Mouse (Mus musculus): ENCODE data around the gene Rbm5. TPM values are rescaled to one million over a fixed set of nuclear protein-coding genes. Genes with fewer than 3 reads are reported as not detected.

Gene Rbm5
- 100 to 1,000 TPM; 182 to 203 TPM for total RNA-seq (2023)

GRCm38 (mm10) chr9:107770374-107771290, at the start of gene Rbm5:
Gene Rbm5 (minus strand): TSS chr9:107770996.

DNA sequence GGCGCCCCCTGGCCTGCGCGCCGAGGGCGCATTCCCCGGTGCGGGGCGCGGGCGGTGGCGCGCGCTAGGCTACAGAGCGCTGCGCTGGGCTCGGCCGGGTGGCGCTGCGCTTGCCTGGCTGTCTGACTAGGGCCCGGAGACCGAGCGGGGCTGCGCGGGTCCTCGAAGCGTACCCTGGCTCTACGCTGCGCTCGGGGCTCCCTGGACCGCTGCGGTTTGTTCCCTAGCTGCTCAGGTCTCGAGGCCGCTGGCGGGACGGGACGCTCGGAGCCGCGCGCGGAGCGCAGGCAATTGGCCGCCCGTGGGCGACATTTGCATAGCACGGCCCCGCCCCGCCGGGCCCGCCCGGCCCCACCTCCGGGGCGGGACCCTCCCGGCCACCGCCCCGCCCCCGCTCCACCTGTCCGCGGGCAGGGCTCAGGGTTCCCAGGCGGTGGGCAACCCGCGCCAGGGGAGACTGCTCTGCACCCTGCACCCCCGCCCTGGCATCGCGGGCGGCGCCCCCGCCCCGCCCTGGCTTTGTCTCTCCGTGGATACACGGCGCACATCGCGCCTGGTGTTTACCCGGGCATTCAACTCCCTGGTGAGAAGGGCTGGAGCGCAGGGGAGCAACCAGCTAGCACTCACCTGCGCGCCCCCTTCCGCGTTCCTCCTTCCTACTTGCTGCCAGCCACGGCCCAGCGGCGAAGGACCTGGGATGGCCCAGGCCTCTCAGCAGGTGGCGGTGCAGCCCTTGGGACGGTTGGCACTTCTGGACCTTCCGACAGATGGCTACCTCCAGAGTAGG, 60.9 kb downstream of the Rbm5 start, which contains the start of gene Sema3f:
TSS of gene Sema3f (minus strand) at position 779 of the 787 bp plus-strand sequence.

Other genes with a start within 250 kb of the Rbm5 start
- 10 to 100 TPM; 14.3 to 17.0 TPM for gene Tmem115, start 237.1 kb downstream of the Rbm5 start, total RNA-seq (2023)
- 1 to 10 TPM; 5.9 to 7.1 TPM for gene Cyb561d2, start 228.8 kb downstream of the Rbm5 start, total RNA-seq (2023)
- gene Nprl2, start 228.8 kb downstream of the Rbm5 start, total RNA-seq (2023) = 1 to 10 TPM; 9.0 to 9.8 TPM
- under 1 TPM in 1 of 2 experiments, not detected in 1; 0.44 TPM for gene Zmynd10, start 223.7 kb downstream of the Rbm5 start, total RNA-seq (2023)
- gene Rassf1, start 219.4 kb downstream of the Rbm5 start, total RNA-seq (2023) = 10 to 100 TPM; 41.6 to 45.8 TPM
- 1 to 10 TPM; 9.0 to 9.8 TPM for gene Tusc2, start 207.7 kb downstream of the Rbm5 start, total RNA-seq (2023)
- 1 to 10 TPM; 3.9 to 4.1 TPM for gene Hyal2, start 203.1 kb downstream of the Rbm5 start, total RNA-seq (2023)
- gene Hyal1, start 194.1 kb downstream of the Rbm5 start, total RNA-seq (2023) = 1 to 10 TPM; 1.1 to 1.6 TPM
- 10 to 100 TPM in 1 of 2 experiments, 1 to 10 TPM in 1; 9.2 to 10.3 TPM for gene Naa80, start 192.1 kb downstream of the Rbm5 start, total RNA-seq (2023)
- 1 to 10 TPM in 1 of 2 experiments, under 1 TPM in 1; 0.95 to 2.3 TPM for gene Hyal3, start 190.2 kb downstream of the Rbm5 start, total RNA-seq (2023)
- gene Ifrd2, start 183.4 kb downstream of the Rbm5 start, total RNA-seq (2023) = 10 to 100 TPM; 29.3 to 35.9 TPM
- 1 to 10 TPM in 1 of 2 experiments, under 1 TPM in 1; 0.13 to 1.2 TPM for gene Sema3b, start 161.8 kb downstream of the Rbm5 start, total RNA-seq (2023)
- 1,000 to 10,000 TPM; 1,138 to 1,140 TPM for gene Gnai2, start 135.6 kb downstream of the Rbm5 start, total RNA-seq (2023)
- gene Slc38a3, start 101.5 kb downstream of the Rbm5 start, total RNA-seq (2023) = not detected
- not detected for gene Gnat1, start 91.3 kb downstream of the Rbm5 start, total RNA-seq (2023)
- gene Sema3f, start 60.5 kb downstream of the Rbm5 start, total RNA-seq (2023) = not detected
- gene Rbm6, start 102.2 kb upstream of the Rbm5 start, total RNA-seq (2023) = 10 to 100 TPM; 60.4 to 61.5 TPM
- 10 to 100 TPM in 1 of 2 experiments, 1 to 10 TPM in 1; 9.6 to 10.5 TPM for gene Mon1a, start 117.2 kb upstream of the Rbm5 start, total RNA-seq (2023)
- 1 to 10 TPM; 1.4 to 2.2 TPM for gene Mst1r, start 135.9 kb upstream of the Rbm5 start, total RNA-seq (2023)
- not detected for gene Actl11, start 157.5 kb upstream of the Rbm5 start, total RNA-seq (2023)
- gene Camkv, start 164.7 kb upstream of the Rbm5 start, total RNA-seq (2023) = not detected
- 10 to 100 TPM; 13.1 to 17.7 TPM for gene Traip, start 179.1 kb upstream of the Rbm5 start, total RNA-seq (2023)
- 10 to 100 TPM; 63.0 to 83.7 TPM for gene Uba7, start 204.5 kb upstream of the Rbm5 start, total RNA-seq (2023)
- not detected for gene Gm20661, start 212.1 kb upstream of the Rbm5 start, total RNA-seq (2023)
- 1 to 10 TPM; 2.4 to 2.7 TPM for gene Inka1, start 214.9 kb upstream of the Rbm5 start, total RNA-seq (2023)
- gene Cdhr4, start 221.5 kb upstream of the Rbm5 start, total RNA-seq (2023) = 1 to 10 TPM in 1 of 2 experiments, under 1 TPM in 1; 0.44 to 1.6 TPM
- 1 to 10 TPM in 1 of 2 experiments, not detected in 1; 1.1 TPM for gene Gm20662, start 225.4 kb upstream of the Rbm5 start, total RNA-seq (2023)
- gene Ip6k1, start 231.5 kb upstream of the Rbm5 start, total RNA-seq (2023) = 100 to 1,000 TPM; 105 to 113 TPM